Mouse (Mus musculus) kidney, adult 18-20 months (tissue): Measurements from ENCODE around the gene Cd302.

Experiments used
- DNase-seq: peaks from one replicate; pipeline ENCODE4 v3.0.0; 2021

Gene Cd302

DNA sequence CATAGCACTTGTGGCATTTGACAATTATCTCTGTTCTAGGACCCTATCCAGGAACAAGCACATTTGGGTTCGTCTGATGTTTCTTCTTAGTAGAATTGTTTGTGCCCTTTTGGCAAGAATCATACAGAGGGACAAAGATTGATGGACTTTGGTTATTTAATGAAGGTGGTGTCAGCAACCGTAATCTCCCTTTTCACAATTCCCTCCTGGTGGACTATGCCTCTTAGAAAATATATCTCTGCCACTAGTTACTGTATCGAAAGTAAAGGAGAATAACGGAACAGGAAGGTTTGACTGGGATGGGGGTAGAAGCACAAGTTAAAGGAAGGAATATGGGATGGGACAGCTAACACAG, at the start of gene Cd302:
Gene Cd302, minus strand, starts transcription at position 22 of the 355 bp plus-strand sequence.
- no peak for DNase-seq

DNA sequence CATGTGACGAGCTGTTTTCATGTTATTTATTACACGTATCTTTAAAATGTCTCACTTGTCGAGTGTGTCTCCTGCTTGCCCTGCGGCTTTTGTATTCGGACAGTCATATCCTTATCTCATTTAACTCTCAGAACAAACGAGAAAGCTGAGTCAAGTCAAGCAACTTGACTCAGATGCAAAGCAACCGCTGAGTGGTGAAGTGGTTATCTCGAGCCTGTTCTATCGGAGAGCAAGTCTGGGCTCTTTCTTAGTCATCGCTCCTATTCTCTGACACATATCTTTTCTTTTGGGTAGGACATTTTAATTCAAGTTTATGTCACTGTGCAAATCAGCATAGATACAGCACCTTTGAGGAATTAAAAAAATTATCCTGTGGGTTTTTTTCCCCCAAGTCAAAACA, 44.4 kb upstream of the Cd302 start:
- DNase-seq: no peak

DNA sequence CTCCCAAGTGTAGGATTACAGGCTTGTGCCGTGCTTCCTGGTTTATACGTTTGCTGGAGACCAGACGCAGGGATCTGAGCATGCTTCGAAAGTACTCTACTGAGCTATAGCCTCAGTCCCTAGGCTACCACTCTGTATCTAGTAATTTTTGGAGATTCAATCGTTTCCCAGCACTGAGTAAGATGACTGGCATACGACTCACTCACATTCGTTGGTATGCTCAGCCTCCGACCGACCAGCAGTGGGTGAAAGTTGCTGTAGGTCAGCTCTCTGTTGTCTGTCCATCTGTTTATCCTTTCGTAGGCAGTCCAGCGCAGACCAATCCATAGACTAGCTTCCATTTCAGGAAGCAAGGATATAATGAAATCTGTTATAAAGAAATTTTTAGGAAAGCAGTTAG, 43.3 kb upstream of the Cd302 start:
- no peak for DNase-seq

DNA sequence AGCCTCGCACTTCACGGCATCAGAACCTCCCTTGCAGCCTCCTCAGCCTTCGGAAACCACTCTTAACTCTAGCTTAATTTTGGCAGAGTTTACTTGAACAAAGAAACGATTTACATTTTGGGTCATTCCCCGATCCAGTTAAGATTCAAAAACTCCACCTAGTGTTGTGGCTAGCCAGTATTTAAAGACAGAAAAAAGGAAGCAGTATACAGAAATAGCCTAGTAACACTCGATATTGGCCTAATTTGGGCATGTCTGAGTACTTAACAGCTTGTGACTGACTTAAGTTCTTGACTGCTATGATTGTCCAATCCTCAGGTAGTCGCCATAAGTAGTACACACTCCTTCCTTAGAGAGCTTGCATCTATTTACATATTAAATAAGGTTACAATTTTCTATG, 42.7 kb upstream of the Cd302 start:
- no peak for DNase-seq

DNA sequence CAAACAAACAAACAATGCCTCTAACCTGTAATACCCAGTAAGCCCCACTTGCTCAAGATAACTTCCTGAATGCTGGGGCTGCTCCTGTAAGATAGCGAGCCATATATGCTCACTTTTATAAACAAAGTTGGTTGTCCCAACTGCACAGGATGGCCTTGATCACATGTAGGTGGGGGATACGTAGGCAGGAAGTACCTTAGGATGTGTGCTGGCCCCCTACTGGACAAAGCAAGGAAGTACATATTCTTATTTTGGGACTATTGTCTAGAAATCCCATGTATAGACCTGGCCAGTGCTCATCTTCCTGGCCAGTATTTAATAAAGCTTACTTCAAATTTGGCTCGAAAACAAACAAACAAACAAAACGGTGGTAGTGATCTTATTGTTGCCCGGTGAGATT, 39.1 kb upstream of the Cd302 start:
- DNase-seq: peak; percentile 7

DNA sequence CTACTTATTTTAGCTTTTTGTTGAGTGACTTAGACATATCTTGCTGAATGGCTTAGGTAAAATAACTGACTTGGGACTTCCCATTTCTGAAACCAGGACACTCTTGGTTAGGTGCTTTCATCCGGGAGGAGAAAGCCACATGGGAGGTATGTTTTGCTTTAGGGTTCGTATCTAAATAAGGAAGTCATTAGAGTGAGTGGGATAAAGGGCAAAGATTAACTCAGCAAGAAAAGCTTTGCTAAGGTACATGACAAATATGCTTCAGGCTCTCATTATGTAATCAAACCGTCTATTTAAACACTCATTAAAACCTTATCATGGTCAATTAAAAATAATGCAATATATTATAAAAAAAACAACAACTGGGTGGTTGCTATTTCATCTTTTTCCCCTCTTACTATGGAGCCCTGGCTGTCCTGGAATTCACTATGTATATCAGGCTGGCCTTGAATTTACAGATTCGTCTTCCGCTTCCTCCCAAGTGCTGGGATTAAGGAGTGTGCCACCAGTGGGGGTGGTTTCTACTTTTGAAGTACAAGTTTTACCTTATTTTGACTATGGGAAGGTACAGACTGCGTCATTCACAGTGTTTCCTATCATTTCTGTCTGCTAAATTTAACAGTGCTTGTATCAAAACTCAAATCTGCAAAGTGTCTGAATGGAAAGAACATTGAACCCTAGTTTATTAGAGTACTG, 37.9 kb upstream of the Cd302 start:
- no peak for DNase-seq

DNA sequence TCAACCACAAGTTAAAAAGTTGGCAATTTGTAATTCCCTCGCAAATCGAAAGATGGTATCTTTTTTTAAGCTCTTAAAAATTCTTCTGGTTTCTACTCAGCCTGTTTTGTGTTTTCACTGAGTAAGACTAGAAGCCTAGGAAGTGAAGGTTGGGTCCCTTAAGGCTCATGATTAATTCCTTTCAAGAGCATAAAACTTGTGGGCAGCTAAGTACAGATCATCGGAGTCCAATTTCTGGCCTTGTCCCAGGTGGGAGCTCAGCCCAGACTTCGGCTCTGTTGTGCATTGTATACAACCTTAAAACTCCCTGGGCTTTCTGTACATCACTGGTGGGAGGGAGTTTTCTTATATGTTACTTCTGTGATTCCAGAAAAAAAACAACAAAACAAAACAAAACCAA, 19.5 kb upstream of the Cd302 start:
- DNase-seq: no peak

DNA sequence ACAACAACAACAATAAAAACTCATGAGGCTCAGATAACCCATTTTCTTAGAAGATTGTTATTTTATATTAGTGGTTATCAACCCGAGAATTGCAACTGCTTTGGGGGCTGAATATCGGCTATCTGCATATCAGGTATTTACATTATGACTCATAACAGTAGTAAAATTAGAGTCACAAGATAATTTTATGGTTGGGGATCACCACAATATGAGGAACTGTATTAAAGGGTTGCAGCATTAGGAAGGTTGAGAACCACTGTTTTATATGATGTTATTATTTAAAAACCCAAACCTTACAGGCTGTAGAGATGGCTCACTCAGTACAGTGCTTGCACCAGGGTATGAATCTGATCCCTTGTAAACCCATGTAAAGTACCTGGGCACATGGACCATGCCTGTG, 15.0 kb upstream of the Cd302 start:
- DNase-seq: no peak

DNA sequence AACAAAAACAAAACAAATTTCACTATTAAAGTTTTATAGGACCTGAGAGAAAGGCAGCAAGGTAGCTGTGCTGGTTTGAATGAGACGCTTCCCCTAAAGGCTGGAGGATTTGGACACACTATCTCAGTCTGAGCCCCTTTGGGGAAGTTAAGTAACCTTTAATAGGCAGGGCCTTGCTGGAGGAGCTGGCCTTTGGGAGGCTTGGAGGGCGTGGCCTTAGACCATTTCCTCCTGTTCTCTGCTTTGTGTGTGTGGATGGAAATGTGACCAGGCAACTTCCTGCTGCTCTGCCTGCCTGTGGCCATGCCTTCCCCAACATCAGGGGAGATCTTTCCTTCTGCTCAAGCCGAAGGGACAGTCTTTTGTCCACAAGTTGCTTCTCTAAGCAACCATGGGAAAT, 14.0 kb upstream of the Cd302 start:
- DNase-seq: no peak

DNA sequence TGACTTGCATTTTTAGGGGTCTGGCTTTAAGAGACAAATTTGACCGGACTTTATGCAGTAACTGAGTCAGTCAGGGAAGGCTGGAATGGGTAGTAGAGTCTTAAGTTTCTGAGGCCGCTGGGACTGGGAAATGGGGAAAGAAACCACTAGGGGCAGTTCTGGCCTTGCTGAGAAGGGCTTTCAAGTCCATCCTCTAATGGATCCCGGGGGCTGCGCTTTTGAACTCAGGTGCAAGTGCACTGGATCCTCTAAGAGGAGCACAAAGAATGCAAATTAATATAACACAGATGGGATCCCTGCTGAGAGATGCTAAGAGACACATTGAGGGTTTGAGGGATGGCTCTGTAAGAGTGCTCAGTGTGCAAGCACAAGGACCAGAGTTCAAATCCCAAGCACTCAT, 7.1 kb upstream of the Cd302 start:
- no peak for DNase-seq

DNA sequence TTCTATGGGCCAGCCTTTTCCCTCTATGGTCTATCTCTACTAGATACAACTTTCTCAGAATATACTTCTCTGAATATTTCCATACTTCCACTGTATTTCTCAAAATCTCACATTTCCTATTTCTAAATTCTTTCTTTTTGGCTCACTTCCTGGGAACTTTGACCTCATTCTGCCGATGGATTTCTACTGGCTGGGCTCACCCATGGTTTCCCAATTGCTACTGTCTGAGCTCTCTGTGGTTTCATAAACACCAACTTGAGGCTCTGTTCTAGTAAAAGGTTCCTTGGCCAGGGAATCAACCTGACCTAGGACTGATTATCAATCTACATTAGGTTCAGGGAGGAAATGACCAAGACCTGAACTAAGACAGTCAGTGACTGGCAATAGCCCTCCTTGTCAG, 5.2 kb upstream of the Cd302 start:
- no peak for DNase-seq

DNA sequence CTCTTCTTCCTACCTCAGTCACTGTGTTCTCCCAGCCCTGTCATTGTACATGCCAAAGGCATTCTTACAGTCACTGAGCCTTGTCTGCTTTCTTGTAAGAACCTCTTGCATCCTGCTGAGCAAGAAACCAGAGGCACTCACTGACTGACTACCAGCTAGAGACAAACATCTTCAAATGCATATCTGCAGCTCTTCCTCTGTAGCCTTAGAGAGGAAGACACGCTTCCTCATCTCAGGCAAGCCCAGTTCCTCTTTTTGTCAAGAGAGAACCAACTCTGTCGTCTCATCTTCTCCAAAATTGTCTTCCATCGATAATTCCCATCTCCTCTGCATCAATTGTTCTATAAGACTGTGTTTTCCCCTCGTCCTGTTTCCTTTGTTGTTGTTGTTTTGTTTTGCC, 4.3 kb upstream of the Cd302 start:
- DNase-seq: no peak

DNA sequence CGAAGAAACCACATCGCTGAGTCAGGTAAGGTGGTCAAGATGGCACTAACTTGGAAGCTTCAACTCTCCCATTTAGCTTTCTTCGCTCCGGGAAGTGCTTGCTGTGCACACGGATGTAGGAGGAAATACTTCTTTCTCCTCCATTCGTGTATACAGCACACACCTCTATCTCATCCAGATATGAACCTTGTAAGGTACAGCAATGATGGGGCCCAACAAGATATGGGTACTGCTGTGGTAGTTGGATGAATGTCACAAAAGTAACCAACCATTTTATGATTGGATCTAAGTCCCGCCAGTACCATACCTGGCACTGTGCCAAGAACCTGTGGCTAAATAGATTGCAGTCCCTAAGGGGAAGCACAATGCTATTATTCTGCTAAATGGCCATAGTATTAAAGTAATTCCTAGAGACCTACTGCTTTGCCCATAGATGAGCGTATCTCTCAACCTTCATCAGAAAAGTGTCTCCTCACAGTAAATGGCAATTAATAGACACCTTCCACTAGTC, 874 bp upstream of the Cd302 start:
- no peak for DNase-seq

DNA sequence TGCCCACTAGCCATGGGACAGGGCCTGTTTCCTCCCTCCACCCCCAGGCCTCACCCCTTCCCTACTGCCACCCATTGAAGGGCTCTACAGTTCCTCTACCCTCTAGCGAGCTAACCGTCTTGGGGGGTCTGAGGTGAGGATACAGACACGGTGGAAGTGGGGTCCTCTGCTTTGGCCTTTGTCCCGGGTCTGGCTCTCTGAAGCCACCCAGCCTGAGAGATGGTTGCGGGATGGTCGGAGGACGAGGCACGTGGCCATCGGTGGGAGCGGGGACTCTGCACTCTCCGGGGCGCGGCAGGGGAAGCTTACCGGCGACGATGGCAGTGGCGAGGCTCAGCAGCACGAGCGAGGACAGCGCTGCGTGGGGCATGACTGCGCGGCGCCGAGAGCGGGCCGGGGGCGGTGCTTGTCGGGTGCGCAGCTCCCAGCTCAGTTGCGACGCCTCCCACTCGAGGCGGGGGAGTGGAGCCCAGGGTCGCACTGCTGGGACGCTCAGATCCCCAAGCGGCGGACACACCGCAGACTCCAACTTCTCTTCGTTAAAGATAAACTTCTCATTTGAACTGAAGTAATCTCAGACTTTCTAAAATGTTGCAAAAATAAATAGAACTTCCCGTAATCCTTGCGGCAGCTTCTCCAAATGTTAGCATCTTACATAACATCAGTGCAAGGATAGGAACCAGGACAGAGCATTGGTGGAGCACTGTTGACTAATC, 379 bp downstream of the Cd302 start:
- DNase-seq: peak; percentile 76

DNA sequence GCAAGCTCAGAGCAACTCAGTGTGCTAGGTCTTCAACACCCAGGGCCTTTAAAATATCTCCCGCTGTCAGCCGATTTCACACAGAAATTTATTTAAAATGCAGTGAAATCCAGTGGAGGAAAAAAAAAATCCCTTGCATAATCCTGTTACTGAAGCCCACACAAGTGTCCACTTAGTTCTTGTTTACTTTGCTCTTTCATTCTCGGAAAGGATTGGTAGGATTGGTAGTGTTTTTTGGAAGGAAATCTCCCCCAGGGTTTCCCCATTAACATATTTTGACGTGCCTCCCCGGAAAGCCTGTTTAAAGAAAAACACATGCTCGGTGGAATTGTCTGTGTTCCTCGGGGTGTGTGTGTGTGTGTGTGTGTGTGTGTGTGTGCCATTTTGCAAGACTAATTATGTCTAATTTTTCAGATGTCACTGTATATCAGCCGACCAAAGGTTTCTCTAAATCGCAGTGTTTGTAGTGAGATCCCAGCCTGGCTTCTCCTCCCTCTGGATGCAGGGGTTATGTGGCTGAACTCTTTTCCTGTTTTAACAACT, 1.0 kb downstream of the Cd302 start:
- DNase-seq: no peak

DNA sequence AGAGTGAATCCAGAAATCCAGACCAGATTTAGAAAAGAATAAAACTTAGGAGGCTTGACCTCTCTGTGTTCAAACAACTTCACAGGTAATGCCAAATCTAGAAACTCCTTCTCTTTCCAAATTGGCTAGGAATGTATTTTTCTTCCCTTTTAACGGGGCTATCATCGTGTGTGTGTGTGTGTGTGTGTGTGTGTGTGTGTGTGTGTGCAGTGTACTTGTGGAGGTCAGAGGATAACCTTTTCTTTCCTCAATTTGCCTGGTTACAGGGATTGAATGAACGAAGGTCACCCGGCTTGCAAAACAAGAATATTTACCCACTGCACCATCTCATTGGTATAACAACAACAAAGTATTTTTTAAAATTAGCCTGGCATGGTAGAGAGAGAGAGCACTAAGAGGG, 1.7 kb downstream of the Cd302 start:
- DNase-seq: no peak

DNA sequence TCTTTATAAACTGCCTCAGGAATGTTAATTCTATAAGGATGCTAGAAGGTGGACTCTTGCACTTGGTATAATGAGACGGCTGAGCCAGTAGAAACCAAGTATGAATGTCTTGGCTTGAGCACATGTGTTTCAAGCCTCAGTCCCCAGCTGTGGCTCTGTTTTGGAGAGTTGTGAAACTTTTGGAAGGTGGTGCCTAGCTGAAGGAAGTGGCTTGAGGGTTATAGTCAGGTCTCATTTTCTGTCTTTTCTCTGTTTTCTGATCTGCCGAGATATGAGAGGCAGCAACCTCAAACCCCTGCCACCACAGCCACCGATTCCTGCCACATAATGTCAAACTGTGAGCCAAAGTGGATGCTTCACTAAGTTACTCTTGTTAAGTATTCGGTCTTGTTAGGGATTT, 5.7 kb downstream of the Cd302 start:
- DNase-seq: no peak

DNA sequence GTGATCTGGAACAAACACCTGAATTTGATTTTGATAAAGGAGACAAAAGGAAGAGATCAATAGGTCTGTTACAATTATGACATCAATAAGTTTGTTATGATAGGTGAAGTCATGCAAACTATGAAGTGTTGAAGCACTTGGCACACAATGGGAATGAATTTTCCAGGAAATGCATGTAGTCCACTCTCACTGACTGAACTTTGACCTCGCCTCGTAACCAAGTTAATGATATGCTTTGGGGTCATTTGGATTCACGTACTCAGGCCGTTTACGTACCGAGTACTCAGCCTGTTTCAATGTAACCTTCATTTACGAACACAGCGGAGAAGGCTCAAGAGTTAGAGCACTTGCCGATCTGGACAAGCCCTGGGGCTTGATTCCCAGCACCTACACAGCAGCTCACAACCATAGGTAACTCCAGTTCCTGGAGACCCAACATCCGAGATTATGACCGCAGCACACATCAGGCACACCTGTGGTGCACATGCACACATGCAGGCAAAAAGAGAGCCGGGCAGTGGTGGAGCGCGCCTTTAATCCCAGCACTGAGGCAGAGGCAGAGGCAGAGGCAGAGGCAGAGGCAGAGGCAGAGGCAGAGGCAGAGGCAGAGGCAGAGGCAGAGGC, 14.3 kb downstream of the Cd302 start:
- peak; percentile 56 for DNase-seq

DNA sequence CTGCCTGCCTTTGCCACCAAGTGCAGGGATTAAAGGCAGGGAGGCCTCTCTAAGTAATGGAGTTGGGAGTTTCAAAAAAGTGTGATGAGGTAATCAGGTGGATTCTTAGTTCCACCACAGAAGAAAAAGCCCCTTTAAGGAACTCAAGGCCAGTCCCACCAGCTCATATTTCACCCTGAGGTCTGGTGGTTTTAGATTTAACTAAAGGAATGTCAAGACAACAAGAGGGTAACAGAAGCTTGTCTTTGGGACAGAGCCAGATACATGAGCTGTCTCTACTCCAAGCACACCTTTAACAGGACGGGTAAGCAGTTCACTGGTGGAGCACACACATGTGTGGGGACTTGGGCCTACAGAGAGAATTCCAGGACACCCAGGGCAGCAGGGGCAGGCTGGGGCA, 16.7 kb downstream of the Cd302 start:
- DNase-seq: no peak

DNA sequence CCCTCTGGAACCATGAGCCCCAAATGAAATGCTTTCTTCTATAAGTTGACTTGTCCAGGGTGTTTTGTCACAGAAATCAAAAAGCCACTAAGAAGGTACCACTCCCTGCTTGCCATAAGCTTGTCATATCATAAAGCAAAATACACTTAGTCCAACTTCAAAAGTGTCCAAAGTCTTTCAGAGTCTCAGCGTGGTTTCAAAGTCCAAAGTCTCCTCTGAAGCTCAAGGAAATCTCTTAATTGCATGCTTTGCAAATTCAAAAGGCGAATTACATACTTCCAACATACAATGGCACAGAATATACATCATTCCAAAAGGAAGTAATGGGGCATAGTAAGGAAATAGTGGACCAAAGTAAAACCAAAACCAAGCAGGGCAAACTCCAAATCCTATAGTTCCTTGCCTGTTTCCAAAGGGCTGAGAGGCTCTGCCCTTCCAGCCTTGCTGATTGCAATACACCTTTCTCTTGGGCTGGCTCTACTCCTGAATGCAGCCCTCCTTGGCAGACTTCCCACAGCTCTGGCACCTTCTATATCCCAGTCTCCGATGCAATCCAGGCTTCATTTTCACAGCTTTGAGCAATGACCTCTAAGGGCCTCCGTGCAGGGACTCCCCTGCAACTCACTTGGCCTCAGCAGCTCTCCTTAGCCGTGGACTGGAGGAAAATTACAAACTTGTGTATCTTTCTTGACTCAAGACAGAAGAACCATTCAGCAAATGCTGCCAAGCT, 23.5 kb downstream of the Cd302 start:
- no peak for DNase-seq

DNA sequence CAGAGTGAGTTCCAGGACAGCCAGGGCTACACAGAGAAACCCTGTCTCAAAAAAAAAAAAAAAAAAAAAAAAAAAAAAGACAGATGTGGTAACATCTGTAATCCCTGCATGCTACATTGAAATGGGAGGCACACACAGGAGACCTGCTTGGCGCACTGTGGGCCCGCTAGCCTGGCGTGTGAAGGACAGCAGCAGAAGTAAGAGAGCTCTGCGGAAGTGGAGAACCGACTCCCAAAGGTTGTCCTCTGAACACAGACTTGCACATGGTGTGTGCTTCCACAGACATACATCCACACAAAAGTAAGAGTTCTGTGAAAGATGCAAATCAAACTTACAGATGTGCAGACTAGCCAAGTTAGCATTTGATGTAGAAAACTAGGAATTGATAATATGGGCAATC, 25.1 kb downstream of the Cd302 start:
- no peak for DNase-seq

DNA sequence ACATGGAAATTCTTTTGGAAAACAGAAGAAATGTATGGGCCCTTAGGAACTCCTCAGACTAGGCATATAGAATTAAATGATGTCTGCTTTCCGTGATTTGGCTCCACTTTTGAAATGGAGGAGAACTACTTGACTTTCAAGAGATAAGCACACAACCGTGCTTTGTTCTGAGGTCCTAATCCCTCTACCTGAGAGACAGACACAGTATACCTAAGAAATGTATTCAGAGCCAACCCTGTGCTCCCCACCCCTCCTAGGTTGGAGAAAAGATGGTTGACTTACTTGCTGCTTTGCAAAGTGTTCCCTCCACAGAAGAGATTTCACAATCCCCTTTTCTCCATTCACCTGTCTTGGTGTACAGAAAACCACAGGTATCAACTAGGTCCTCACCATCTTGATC, 27.5 kb downstream of the Cd302 start:
- no peak for DNase-seq

DNA sequence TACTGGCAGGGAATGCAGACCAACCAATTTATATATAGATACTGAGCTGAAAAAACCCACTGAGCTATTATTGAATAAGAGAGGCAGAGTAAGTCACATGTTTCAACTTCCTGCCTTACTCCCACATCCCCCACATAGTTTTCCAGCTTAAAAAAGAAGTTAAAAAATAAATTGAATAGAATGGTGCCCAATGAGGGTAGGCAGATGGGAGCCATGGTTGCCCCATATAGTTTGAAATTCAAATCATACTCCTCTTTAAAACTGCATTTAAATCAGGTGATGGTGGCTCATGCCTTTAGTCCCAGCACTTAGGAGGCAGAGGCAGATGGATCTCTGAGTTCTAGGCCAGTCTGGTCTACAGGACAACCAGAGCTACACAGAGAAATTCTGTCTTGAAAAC, 30.8 kb downstream of the Cd302 start:
- no peak for DNase-seq
